Mouse (Mus musculus): ENCODE results near the gene Mtf1.

DNA sequence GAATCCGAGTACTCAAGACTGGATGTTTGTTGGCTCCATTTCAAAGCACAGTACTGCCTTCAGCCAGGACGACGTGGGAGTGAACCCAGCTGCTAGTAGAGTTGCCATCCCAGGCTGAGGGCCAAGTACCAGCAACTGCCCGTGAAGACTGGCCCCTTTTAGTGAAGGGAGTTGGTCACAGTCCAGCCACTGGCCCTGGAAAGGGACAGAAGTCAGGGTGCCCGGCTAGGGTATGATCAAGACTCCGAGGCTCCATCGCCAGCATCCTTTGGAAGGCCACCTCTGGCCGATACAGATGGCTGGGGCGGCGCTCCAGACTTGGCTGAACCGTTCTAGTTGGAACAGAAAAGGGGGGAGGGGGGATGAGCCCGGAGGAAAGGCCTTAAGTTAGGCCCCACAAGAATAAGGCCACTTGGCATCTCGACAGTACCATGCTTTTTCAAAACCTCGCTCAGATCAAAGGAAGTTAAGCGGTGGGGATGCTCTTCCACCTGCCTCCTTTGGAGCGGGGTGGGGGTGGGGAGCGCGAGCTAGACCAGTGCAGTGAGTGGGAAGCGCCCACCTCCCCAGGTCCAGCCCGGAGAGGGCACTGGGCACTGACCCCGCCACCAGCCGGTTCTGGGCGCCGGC, 47.8 kb downstream of the Mtf1 start:
- TF ChIP-seq POLR2A (IDR thresholded peaks at IDR 0.05; ENCODE audit: low read depth, low read length), result no peak
- TF ChIP-seq CTCF (IDR thresholded peaks at IDR 0.05; ENCODE audit: extremely low read depth, insufficient read length, insufficient replicate concordance, low read depth, low read length), result no peak

Measured in small intestine, adult 2 months (tissue).